ENCODE assay signal across 9 mouse cellular contexts in the genomic region with DNA sequence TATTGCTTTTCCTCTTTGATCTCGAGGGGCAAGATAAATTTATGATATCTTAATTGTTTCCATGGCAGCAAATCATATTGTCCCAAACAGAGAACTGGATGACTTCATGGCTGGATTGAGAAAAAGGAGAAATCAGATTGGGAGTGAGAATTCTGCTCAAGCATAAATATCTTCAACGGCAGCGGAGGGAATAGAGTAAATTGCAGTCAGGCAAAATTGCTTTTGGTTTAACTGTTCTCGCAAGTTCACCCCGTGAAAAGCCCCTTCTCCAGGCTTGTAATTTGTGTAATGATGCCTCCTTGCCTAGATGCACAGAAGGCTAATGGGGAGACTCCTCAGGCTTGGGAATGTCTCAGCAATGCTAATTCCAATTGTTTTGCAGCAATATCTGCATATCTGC.
DNase-seq lines count a peak whose midpoint lies in the region; ATAC-seq and TF ChIP-seq lines count a peak whose summit lies in the region.
"Had no signal": no experiment of that assay in that cellular context is flagged by ENCODE, and none has a peak within 500 bp of the region (broad histone marks: within the 10 kb centered on the region; RNA-seq: fewer than 3 reads in every experiment).

No protein-coding gene starts in this region.

- WGBS in kidney, embryonic 14.5 days, result 35% methylated on average over 5 of the region's 5 CpGs
- 28% methylated on average over 5 of the region's 5 CpGs for WGBS in embryonic facial prominence, embryonic 12.5 days
- 51% methylated on average over 5 of the region's 5 CpGs for WGBS in heart, postnatal 0 days
- 40% methylated on average over 5 of the region's 5 CpGs for WGBS in midbrain, embryonic 15.5 days

- TF ChIP-seq EP300 in heart, postnatal 0 days (IDR thresholded peaks at IDR 0.05; ENCODE audit: low read depth), result no peak

- ATAC-seq in kidney, embryonic 14.5 days (ENCODE audit: low FRiP score, low TSS enrichment), result no peak
- ATAC-seq in embryonic facial prominence, embryonic 12.5 days (ENCODE audit: insufficient number of reproducible peaks, insufficient read depth, low FRiP score, low TSS enrichment), result no peak
- ATAC-seq in heart, postnatal 0 days (ENCODE audit: insufficient read depth, low read depth), result no peak
- no peak for ATAC-seq in midbrain, embryonic 15.5 days (replicated peaks)
- ATAC-seq in erythroblast, adult 5-6 weeks (replicated peaks; ENCODE audit: low FRiP score, poor library complexity, severe bottlenecking), result no peak

- H3K4me3 ChIP-seq in kidney, embryonic 14.5 days (ENCODE audit: low read length), result no peak overlapping the region
- no peak overlapping the region for H3K4me3 ChIP-seq in embryonic facial prominence, embryonic 12.5 days
- peak overlapping the region; percentile 26; the same call in 1 of the 2 replicates for H3K4me3 ChIP-seq in heart, postnatal 0 days (ENCODE audit: low read depth, low read length)
- no peak overlapping the region for H3K4me3 ChIP-seq in midbrain, embryonic 15.5 days

- H3K4me2 ChIP-seq in kidney, embryonic 14.5 days (replicated peaks; ENCODE audit: low read depth, low read length), result peak overlapping the region; percentile 21; the same call in 1 of the 2 replicates
- H3K4me2 ChIP-seq in embryonic facial prominence, embryonic 12.5 days (replicated peaks), result peak overlapping the region; percentile 33
- H3K4me2 ChIP-seq in heart, postnatal 0 days (ENCODE audit: low read depth, low read length), result peak overlapping the region; percentile 56
- peak overlapping the region; percentile 37 for H3K4me2 ChIP-seq in midbrain, embryonic 15.5 days

- no peak overlapping the region for H3K27ac ChIP-seq in kidney, embryonic 14.5 days (ENCODE audit: low read depth, low read length)
- H3K27ac ChIP-seq in embryonic facial prominence, embryonic 12.5 days, result peak overlapping the region; percentile 60; the same call in 1 of the 2 replicates
- 0 out of 2 replicates have a peak overlapping the region, but pooled peaks have one; percentile 32 for H3K27ac ChIP-seq in heart, postnatal 0 days (ENCODE audit: low read depth)
- peak overlapping the region; percentile 47 for H3K27ac ChIP-seq in midbrain, embryonic 15.5 days

- no peak for TF ChIP-seq CTCF in heart, postnatal 0 days (IDR thresholded peaks at IDR 0.05; ENCODE audit: low read depth)

- no peaks in the 10 kb centered on the region for H3K27me3 ChIP-seq in kidney, embryonic 14.5 days (ENCODE audit: control insufficient read depth, insufficient read depth, low read length)
- no peaks in the 10 kb centered on the region for H3K27me3 ChIP-seq in embryonic facial prominence, embryonic 12.5 days
- H3K27me3 ChIP-seq in heart, postnatal 0 days (ENCODE audit: control insufficient read depth, insufficient read depth, low read length), result no peaks in the 10 kb centered on the region
- H3K27me3 ChIP-seq in midbrain, embryonic 15.5 days (replicated peaks), result no peaks in the 10 kb centered on the region

- no peak for DNase-seq in kidney, adult 8-10 months
- DNase-seq in heart, postnatal 0 days (ENCODE audit: low spot score), result no peak
- DNase-seq in kidney, adult 9 months, result no peak
- no peak for DNase-seq in right cerebral cortex, adult 18-20 months
- DNase-seq: thymus, postnatal 25 days had no signal

- no peaks in the 10 kb centered on the region for H3K9me3 ChIP-seq in kidney, embryonic 14.5 days (ENCODE audit: control insufficient read depth, low read length)
- H3K9me3 ChIP-seq in embryonic facial prominence, embryonic 12.5 days, result no peaks in the 10 kb centered on the region
- H3K9me3 ChIP-seq in heart, postnatal 0 days (replicated peaks; ENCODE audit: control insufficient read depth, low read length), result no peaks in the 10 kb centered on the region
- no peaks in the 10 kb centered on the region for H3K9me3 ChIP-seq in midbrain, embryonic 15.5 days

- H3K36me3 ChIP-seq in kidney, embryonic 14.5 days (ENCODE audit: control insufficient read depth, insufficient read depth, low read length), result no peaks in the 10 kb centered on the region
- no peaks in the 10 kb centered on the region for H3K36me3 ChIP-seq in embryonic facial prominence, embryonic 12.5 days
- H3K36me3 ChIP-seq in heart, postnatal 0 days (replicated peaks; ENCODE audit: control insufficient read depth, insufficient read depth, low read length), result no peaks in the 10 kb centered on the region
- no peaks in the 10 kb centered on the region for H3K36me3 ChIP-seq in midbrain, embryonic 15.5 days (replicated peaks)

- peaks cover 9% of the 10 kb centered on the region for H3K4me1 ChIP-seq in kidney, embryonic 14.5 days (ENCODE audit: control insufficient read depth, insufficient read depth, low read length)
- peaks cover 18% of the 10 kb centered on the region for H3K4me1 ChIP-seq in embryonic facial prominence, embryonic 12.5 days
- no peaks in the 10 kb centered on the region for H3K4me1 ChIP-seq in heart, postnatal 0 days (ENCODE audit: control insufficient read depth, insufficient read depth)
- H3K4me1 ChIP-seq in midbrain, embryonic 15.5 days, result peaks cover 14% of the 10 kb centered on the region

- no peak overlapping the region for H3K9ac ChIP-seq in kidney, embryonic 14.5 days (ENCODE audit: low read depth, low read length)
- no peak overlapping the region for H3K9ac ChIP-seq in embryonic facial prominence, embryonic 12.5 days
- no peak overlapping the region for H3K9ac ChIP-seq in heart, postnatal 0 days (replicated peaks; ENCODE audit: low read depth, low read length)
- 0 out of 2 replicates have a peak overlapping the region, but pooled peaks have one; percentile 0 for H3K9ac ChIP-seq in midbrain, embryonic 15.5 days
